Mouse (Mus musculus) CH12.LX (cell line): Measurements from ENCODE around the gene Bex6.

ENCODE experiments used
- CTCF ChIP-seq, 2 experiments: IDR thresholded peaks in 1 of 2; conservative IDR thresholded peaks in 1 of 2; 2 replicates each; pipeline ENCODE4 v1.5.1; 2011 to 2012; ENCODE audit warnings: low read depth in 2 of 2, low read length in 2 of 2, improper control_type of control experiment in 1 of 2, inconsistent platforms in 1 of 2, mild to moderate bottlenecking in 1 of 2, moderate library complexity in 1 of 2
- E2F4 ChIP-seq: IDR thresholded peaks from 2 replicates; pipeline ENCODE4 v1.6.1; 2011; ENCODE audit warnings: low read depth, low read length, improper control_type of control experiment; ENCODE audit not compliant: insufficient replicate concordance
- HCFC1 ChIP-seq: IDR thresholded peaks from 2 replicates; pipeline ENCODE4 v1.6.1; 2012; ENCODE audit warnings: low read depth, mild to moderate bottlenecking, inconsistent platforms, low read length, improper control_type of control experiment
- JUND ChIP-seq: conservative IDR thresholded peaks from 2 replicates; pipeline ENCODE4 v1.6.1; 2011; ENCODE audit warnings: low read depth, low read length, improper control_type of control experiment
- POLR2A ChIP-seq: IDR thresholded peaks from 2 replicates; pipeline ENCODE4 v1.6.1; 2011; ENCODE audit warnings: low read depth, mild to moderate bottlenecking, improper control_type of control experiment, low read length

DNA sequence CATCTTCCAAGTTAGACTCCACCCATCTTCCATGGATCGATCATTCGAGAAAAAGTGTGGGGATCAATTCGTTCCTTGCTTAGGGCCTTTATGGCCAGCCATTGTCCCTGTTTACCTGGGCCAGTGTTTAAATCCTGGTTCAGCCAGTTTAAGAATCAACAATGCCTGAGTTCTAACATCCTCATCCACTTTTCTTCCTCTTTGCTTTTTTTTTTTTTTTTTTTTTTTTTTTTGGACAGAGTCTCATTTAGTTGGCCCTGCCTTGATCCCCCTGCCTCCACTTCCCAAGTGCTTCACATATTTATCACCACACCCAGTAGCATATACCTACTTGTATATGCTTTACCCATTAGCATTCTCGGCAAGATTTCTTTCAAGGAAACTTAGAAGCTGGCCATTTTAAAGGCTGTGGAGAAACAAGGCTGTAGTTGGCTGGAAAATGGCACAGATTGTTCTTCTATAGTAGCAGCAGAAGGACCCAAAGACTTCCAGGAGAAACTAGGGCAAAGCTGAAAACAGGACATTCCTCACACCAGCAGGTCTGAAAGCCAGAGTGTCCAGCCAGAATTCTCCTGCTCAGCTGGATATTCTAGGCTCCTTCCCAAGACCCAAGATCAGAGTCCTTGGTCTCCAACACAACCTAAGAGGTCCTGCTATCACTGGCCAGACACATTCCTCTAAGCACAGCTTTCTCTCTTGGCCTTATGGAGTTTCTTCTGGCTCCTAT, 11.6 kb upstream of the Bex6 start:
- TF ChIP-seq POLR2A (no peak), CTCF (conservative IDR thresholded peaks at IDR 0.05 in 1 of 2, IDR thresholded peaks at IDR 0.05 in 1 of 2; ENCODE audit: low read depth in 2 of 2, low read length in 2 of 2) (no peak), HCFC1 (no peak), JUND (no peak), E2F4 (no peak)
